Mouse (Mus musculus) brown adipose tissue, adult 24 weeks (tissue): ENCODE results near the gene Zfp90. TPM values are rescaled to one million over a fixed set of nuclear protein-coding genes. Genes with fewer than 3 reads are reported as not detected.
"Not testable (repeated sequence)": the region's sequence is repeated elsewhere in the genome, so short reads cannot be mapped to it uniquely, and the experiment has no call there.

Experiments used
- H3K27ac ChIP-seq: fragments of 200-500 bp; replicated peaks from 2 replicates; pipeline ENCODE4 v1.5.1; 2012; ENCODE audit warnings: low read depth, mild to moderate bottlenecking, low read length
- H3K4me1 ChIP-seq: fragments of 200-500 bp; 2 replicates; pipeline ENCODE4 v1.6.1; 2012; ENCODE audit warnings: low read length, mixed read lengths; ENCODE audit not compliant: control insufficient read depth, insufficient read depth, insufficient read length
- H3K4me3 ChIP-seq: fragments of 200-500 bp; 2 replicates; pipeline ENCODE4 v1.5.1; 2012; ENCODE audit warnings: low read depth, mild to moderate bottlenecking, low read length, moderate library complexity; ENCODE audit not compliant: insufficient read depth
- polyA plus RNA-seq: library from polyadenylated mRNA; stranded (reverse); fragments of >200 nt; gene quantifications from 2 replicates; pipeline ENCODE4 v1.2.4, GENCODE M21; 2012; ENCODE audit not compliant: missing spikeins, insufficient read depth, insufficient read length

Gene Zfp90
- polyA plus RNA-seq, 1 experiment = 2.1 TPM

- H3K4me1 ChIP-seq = peaks cover 2% of the 10 kb centered on the region; the same call in 1 of the 2 replicates
- no peak overlapping the region for H3K4me3 ChIP-seq
- H3K27ac ChIP-seq = no peak overlapping the region
Observed at GRCm38 (mm10) chr8:106410055-106410454, 5.1 kb upstream of the Zfp90 start.

GRCm38 (mm10) chr8:106410564-106410963 is 4.6 kb upstream of the Zfp90 start:
- Histone ChIP-seq H3K4me1 (0 out of 2 replicates have a peak, but pooled peaks cover 2% of the 10 kb centered on the region), H3K4me3 (no peak overlapping the region), H3K27ac (no peak overlapping the region)

- H3K4me3 ChIP-seq = no peak overlapping the region
- no peaks in the 10 kb centered on the region for H3K4me1 ChIP-seq
- no peak overlapping the region for H3K27ac ChIP-seq
Observed at GRCm38 (mm10) chr8:106411783-106412451, 3.2 kb upstream of the Zfp90 start.

- Histone ChIP-seq H3K4me3 (no peak overlapping the region), H3K4me1 (no peaks in the 10 kb centered on the region), H3K27ac (no peak overlapping the region)
Observed at GRCm38 (mm10) chr8:106417692-106418091, 2.6 kb downstream of the Zfp90 start.

- Histone ChIP-seq H3K27ac (no peak overlapping the region), H3K4me3 (no peak overlapping the region), H3K4me1 (no peaks in the 10 kb centered on the region)
Observed at GRCm38 (mm10) chr8:106431088-106431487, 16.0 kb downstream of the Zfp90 start.

GRCm38 (mm10) chr8:106431952-106432351 is 16.8 kb downstream of the Zfp90 start:
- H3K4me3 ChIP-seq, H3K27ac ChIP-seq, H3K4me1 ChIP-seq: not testable (repeated sequence)

- Histone ChIP-seq H3K4me1 (no peaks in the 10 kb centered on the region), H3K4me3 (no peak overlapping the region), H3K27ac (no peak overlapping the region)
Observed at GRCm38 (mm10) chr8:106432954-106433570, 17.9 kb downstream of the Zfp90 start.

GRCm38 (mm10) chr8:106433667-106434066 is 18.5 kb downstream of the Zfp90 start:
- Histone ChIP-seq H3K4me1 (no peaks in the 10 kb centered on the region), H3K4me3 (no peak overlapping the region), H3K27ac (no peak overlapping the region)

- H3K27ac ChIP-seq = no peak overlapping the region
- no peak overlapping the region for H3K4me3 ChIP-seq
- no peaks in the 10 kb centered on the region for H3K4me1 ChIP-seq
Observed at GRCm38 (mm10) chr8:106437781-106438180, 22.7 kb downstream of the Zfp90 start.

- no peak overlapping the region for H3K27ac ChIP-seq
- H3K4me1 ChIP-seq = no peaks in the 10 kb centered on the region
- H3K4me3 ChIP-seq = no peak overlapping the region
Observed at GRCm38 (mm10) chr8:106440146-106440545, 25.0 kb downstream of the Zfp90 start.

GRCm38 (mm10) chr8:106442740-106443139 is 27.6 kb downstream of the Zfp90 start:
- H3K27ac ChIP-seq = no peak overlapping the region
- no peaks in the 10 kb centered on the region for H3K4me1 ChIP-seq
- H3K4me3 ChIP-seq = no peak overlapping the region

GRCm38 (mm10) chr8:106451301-106452085 is 36.4 kb downstream of the Zfp90 start:
- H3K4me3 ChIP-seq = no peak overlapping the region
- no peak overlapping the region for H3K27ac ChIP-seq
- H3K4me1 ChIP-seq = no peaks in the 10 kb centered on the region

GRCm38 (mm10) chr8:106452701-106453481 is 37.8 kb downstream of the Zfp90 start:
- no peak overlapping the region for H3K4me3 ChIP-seq
- H3K4me1 ChIP-seq = no peaks in the 10 kb centered on the region
- H3K27ac ChIP-seq = no peak overlapping the region

GRCm38 (mm10) chr8:106454036-106454435 is 38.9 kb downstream of the Zfp90 start:
- H3K4me1 ChIP-seq = no peaks in the 10 kb centered on the region
- no peak overlapping the region for H3K27ac ChIP-seq

GRCm38 (mm10) chr8:106462131-106462530 is 47.0 kb downstream of the Zfp90 start:
- no peaks in the 10 kb centered on the region for H3K4me1 ChIP-seq
- H3K27ac ChIP-seq = no peak overlapping the region
- no peak overlapping the region for H3K4me3 ChIP-seq

More at GRCm38 (mm10) chr8:106454036-106454435, 38.9 kb downstream of the Zfp90 start:
- no peak overlapping the region for H3K4me3 ChIP-seq
